Mouse (Mus musculus): ENCODE data around the gene Gm49342. TPM values are rescaled to one million over a fixed set of nuclear protein-coding genes. Genes with fewer than 3 reads are reported as not detected.

The Gm49342 gene
- polyA plus RNA-seq, 2 experiments = 65.9 TPM; not detected in 1

GRCm38 (mm10) chr14:50997999-50998666 lies 53.8 kb downstream of the Gm49342 start:
- Histone ChIP-seq H3K4me2 (ENCODE audit: low read depth) (no peak overlapping the region), H3K4me3 (ENCODE audit: insufficient read depth in 1 of 2, low read depth in 2 of 2, low read length in 2 of 2) (no peak overlapping the region), H3K9me3 (ENCODE audit: control insufficient read depth, low read length) (no peaks in the 10 kb centered on the region), H3K9ac (replicated peaks) (no peak overlapping the region), H3K27ac (no peak overlapping the region), H3K4me1 (replicated peaks; ENCODE audit: control insufficient read depth in 2 of 2, insufficient read depth in 2 of 2, low read length in 1 of 2) (peaks cover 0 to 6% of the 10 kb centered on the region in 2 experiments; a peak in 1 of 4 replicates), H3K36me3 (replicated peaks; ENCODE audit: control insufficient read depth, insufficient read depth, low read depth) (no peaks in the 10 kb centered on the region), H3K27me3 (ENCODE audit: control insufficient read depth, insufficient read depth, low read length) (no peaks in the 10 kb centered on the region)
- WGBS (ENCODE audit: insufficient replicate concordance) = 45% methylated on average over 2 of the region's 2 CpGs
- ATAC-seq (ENCODE audit: insufficient read depth) (no peak), DNase-seq (ENCODE audit: low read depth in 3 of 3, low spot score in 3 of 3) (no peak)
- no peak for TF ChIP-seq CTCF (IDR thresholded peaks at IDR 0.05; ENCODE audit: low read depth)
- no peak for TF ChIP-seq EP300 (IDR thresholded peaks at IDR 0.05; ENCODE audit: low read depth)

GRCm38 (mm10) chr14:51007152-51007801 lies 63.0 kb downstream of the Gm49342 start, which contains the start of gene Rnase10:
Gene Rnase10 (plus strand): TSS chr14:51007751.
- Histone ChIP-seq H3K27ac (no peak within 1 kb of the TSS), H3K9me3 (ENCODE audit: control insufficient read depth, low read length) (no peaks in the 10 kb centered on the region)

GRCm38 (mm10) chr14:51007914-51008713 lies 63.8 kb downstream of the Gm49342 start:
- no peaks in the 10 kb centered on the region for H3K36me3 ChIP-seq (replicated peaks; ENCODE audit: control insufficient read depth, insufficient read depth, low read depth)
- no peak overlapping the region for H3K27ac ChIP-seq
- H3K9ac ChIP-seq (replicated peaks) = no peak overlapping the region
- no peak overlapping the region for H3K4me3 ChIP-seq (ENCODE audit: insufficient read depth in 1 of 2, low read depth in 2 of 2, low read length in 2 of 2)
- 53% methylated on average over 13 of the region's 13 CpGs for WGBS (ENCODE audit: insufficient replicate concordance)
- ATAC-seq (ENCODE audit: insufficient read depth) (no peak), DNase-seq (ENCODE audit: low read depth in 3 of 3, low spot score in 3 of 3) (no peak)
- peaks cover 0 to 5% of the 10 kb centered on the region in 2 experiments; a peak in 1 of 4 replicates for H3K4me1 ChIP-seq (replicated peaks; ENCODE audit: control insufficient read depth in 2 of 2, insufficient read depth in 2 of 2, low read length in 1 of 2)
- H3K9me3 ChIP-seq (ENCODE audit: control insufficient read depth, low read length) = no peaks in the 10 kb centered on the region
- no peaks in the 10 kb centered on the region for H3K27me3 ChIP-seq (ENCODE audit: control insufficient read depth, insufficient read depth, low read length)
- no peak overlapping the region for H3K4me2 ChIP-seq (ENCODE audit: low read depth)
- TF ChIP-seq CTCF (IDR thresholded peaks at IDR 0.05; ENCODE audit: low read depth) (no peak), EP300 (IDR thresholded peaks at IDR 0.05; ENCODE audit: low read depth) (no peak)

More at GRCm38 (mm10) chr14:51007152-51007801, 63.0 kb downstream of the Gm49342 start, which contains the start of gene Rnase10:
- DNase-seq (ENCODE audit: low read depth in 3 of 3, low spot score in 3 of 3) (no peak), ATAC-seq (ENCODE audit: insufficient read depth) (no peak)
- TF ChIP-seq EP300 (IDR thresholded peaks at IDR 0.05; ENCODE audit: low read depth) = no peak
- TF ChIP-seq CTCF (IDR thresholded peaks at IDR 0.05; ENCODE audit: low read depth) = no peak
- Histone ChIP-seq H3K36me3 (replicated peaks; ENCODE audit: control insufficient read depth, insufficient read depth, low read depth) (no peaks in the 10 kb centered on the region), H3K4me2 (ENCODE audit: low read depth) (no peak within 1 kb of the TSS), H3K9ac (replicated peaks) (no peak within 1 kb of the TSS), H3K4me3 (ENCODE audit: insufficient read depth in 1 of 2, low read depth in 2 of 2, low read length in 2 of 2) (no peak within 1 kb of the TSS), H3K27me3 (ENCODE audit: control insufficient read depth, insufficient read depth, low read length) (no peaks in the 10 kb centered on the region), H3K4me1 (replicated peaks; ENCODE audit: control insufficient read depth in 2 of 2, insufficient read depth in 2 of 2, low read length in 1 of 2) (peaks cover 0 to 5% of the 10 kb centered on the region in 2 experiments; a peak in 1 of 4 replicates)
- WGBS (ENCODE audit: insufficient replicate concordance) = 63% methylated on average over 8 of the region's 8 CpGs

- H3K9me3 ChIP-seq (ENCODE audit: control insufficient read depth, low read length) = no peaks in the 10 kb centered on the region
- no peaks in the 10 kb centered on the region for H3K36me3 ChIP-seq (replicated peaks; ENCODE audit: control insufficient read depth, insufficient read depth, low read depth)
- no peaks in the 10 kb centered on the region for H3K27me3 ChIP-seq (ENCODE audit: control insufficient read depth, insufficient read depth, low read length)
- no peak overlapping the region for H3K27ac ChIP-seq
- no peak for DNase-seq (ENCODE audit: low read depth in 3 of 3, low spot score in 3 of 3)
- TF ChIP-seq EP300 (IDR thresholded peaks at IDR 0.05; ENCODE audit: low read depth) = no peak
- TF ChIP-seq CTCF (IDR thresholded peaks at IDR 0.05; ENCODE audit: low read depth) = no peak
- H3K4me1 ChIP-seq (replicated peaks; ENCODE audit: control insufficient read depth in 2 of 2, insufficient read depth in 2 of 2, low read length in 1 of 2) = peaks cover 0 to 5% of the 10 kb centered on the region in 2 experiments; a peak in 1 of 4 replicates
- ATAC-seq (ENCODE audit: insufficient read depth) = no peak
- H3K4me2 ChIP-seq (ENCODE audit: low read depth) = no peak overlapping the region
- H3K4me3 ChIP-seq (ENCODE audit: insufficient read depth in 1 of 2, low read depth in 2 of 2, low read length in 2 of 2) = no peak overlapping the region
- WGBS (ENCODE audit: insufficient replicate concordance) = 60% methylated on average over 4 of the region's 4 CpGs
- H3K9ac ChIP-seq (replicated peaks) = no peak overlapping the region
These were observed 64.5 kb downstream of the Gm49342 start for GRCm38 (mm10) chr14:51008781-51009180.
